Mouse (Mus musculus) heart, postnatal 36 days (tissue): ENCODE data around the gene Scn4a. TPM values are rescaled to one million over a fixed set of nuclear protein-coding genes. Genes with fewer than 3 reads are reported as not detected.
A peak's percentile ranks its signal among the peaks of the same experiment; 100 is the strongest.
"Not testable (repeated sequence)": the region's sequence is repeated elsewhere in the genome, so short reads cannot be mapped to it uniquely, and the experiment has no call there.

Experiments
- DNase-seq, 2 experiments: peaks; one replicate each; pipeline ENCODE4 v3.0.0; 2021 to 2022
- intact Hi-C: fragments of 180-260 bp; cut with DNase I; formaldehyde crosslinking; loops from one replicate; pipeline ENCODE4 v1.15.1; 2025
- total RNA-seq, 2 experiments: library from RNA; stranded (reverse); gene quantifications; 2 replicates each; pipeline ENCODE4 v1.2.3; 2021

Gene Scn4a
- 10 to 100 TPM; 14.7 to 19.0 TPM for total RNA-seq

GRCm38 (mm10) chr11:106353188-106353587 is at the start of gene Scn4a:
Gene Scn4a, minus strand, starts transcription at chr11:106353288.
- intact Hi-C loops: no loop called here
- DNase-seq: no peak

- no peak for DNase-seq
- intact Hi-C loops: no loop called here
Observed at GRCm38 (mm10) chr11:106398481-106398880, 45.4 kb upstream of the Scn4a start.

DNA sequence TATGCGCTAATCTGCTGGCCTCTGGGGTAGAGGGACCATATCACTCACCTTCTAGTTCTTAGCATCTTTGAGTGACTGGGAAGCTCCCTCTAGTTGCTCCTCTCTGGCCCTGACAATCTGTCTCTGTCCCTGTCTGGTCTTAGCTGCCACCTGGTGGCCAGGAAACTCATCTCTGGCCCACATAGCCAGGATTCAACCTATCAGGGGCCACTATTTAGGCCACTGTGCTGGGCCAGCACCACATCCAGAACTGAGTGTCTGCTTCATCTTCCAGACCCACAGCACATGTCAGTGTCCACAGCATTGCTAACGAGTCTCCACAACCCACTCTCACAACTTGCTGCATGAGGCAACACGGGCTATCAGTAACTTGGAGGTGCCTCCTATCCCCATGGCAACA is 44.6 kb upstream of the Scn4a start:
- intact Hi-C loops: no loop called here
- DNase-seq: no peak

- DNase-seq, intact Hi-C loops: not testable (repeated sequence)
Observed at GRCm38 (mm10) chr11:106394055-106394454, 41.0 kb upstream of the Scn4a start.

DNA sequence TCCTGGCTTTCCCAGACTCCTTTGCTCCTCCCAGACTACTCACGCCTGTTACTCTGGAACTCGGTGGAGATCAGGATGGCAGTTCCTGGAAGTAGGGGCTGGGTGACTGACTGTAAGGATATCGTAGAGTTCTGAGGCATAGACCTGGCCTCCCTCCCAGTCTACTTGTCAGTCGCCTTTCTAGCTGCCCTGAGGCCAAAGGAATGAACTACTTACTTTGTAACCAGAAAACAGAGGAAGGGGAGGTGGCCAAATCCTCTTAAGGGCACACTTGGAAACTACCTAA is 40.2 kb upstream of the Scn4a start:
- intact Hi-C loops: loop anchor here (2.0 kb wide), 2 partner anchors 26 to 64 kb away; no protein-coding TSS in a partner anchor
- no peak for DNase-seq

GRCm38 (mm10) chr11:106392597-106393330 is 39.7 kb upstream of the Scn4a start:
- DNase-seq: no peak
- intact Hi-C loops: loop anchor here (1.0 to 2.0 kb wide), 3 partner anchors 26 to 90 kb away; no protein-coding TSS in a partner anchor

DNA sequence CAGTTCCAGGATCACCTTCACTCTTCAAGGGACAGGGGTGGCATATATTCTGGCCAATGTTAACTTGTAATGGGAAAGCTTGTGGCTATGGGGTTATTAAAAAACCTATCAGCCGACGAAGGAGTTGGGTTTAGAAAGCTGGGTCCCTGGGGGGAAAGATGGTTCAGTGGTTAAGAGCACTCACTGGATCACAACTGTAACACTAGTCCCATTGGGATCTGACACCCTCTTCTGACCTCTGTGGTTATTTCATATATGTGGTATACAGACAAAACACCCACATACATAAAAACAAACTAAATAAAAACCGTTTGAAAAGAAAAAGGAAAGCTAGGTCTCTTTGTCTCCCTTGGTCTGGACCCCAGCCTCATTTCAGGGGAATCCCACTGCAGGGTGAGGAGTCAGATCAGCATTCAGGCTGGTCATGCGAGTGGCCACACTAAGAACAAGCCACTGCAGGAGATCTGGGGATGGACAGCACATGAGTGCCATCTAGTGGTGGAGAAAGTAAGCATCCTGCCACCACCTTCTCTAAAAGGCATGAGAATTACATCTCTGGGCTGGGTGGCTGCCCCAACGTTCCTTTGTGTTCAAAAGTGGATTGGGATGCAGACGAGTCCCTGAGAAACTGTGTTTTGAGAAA is 38.6 kb upstream of the Scn4a start:
- peak; percentile 73 for DNase-seq
- intact Hi-C loops: loop anchor here (1.0 to 2.0 kb wide), 3 partner anchors 25 to 89 kb away; no protein-coding TSS in a partner anchor

DNA sequence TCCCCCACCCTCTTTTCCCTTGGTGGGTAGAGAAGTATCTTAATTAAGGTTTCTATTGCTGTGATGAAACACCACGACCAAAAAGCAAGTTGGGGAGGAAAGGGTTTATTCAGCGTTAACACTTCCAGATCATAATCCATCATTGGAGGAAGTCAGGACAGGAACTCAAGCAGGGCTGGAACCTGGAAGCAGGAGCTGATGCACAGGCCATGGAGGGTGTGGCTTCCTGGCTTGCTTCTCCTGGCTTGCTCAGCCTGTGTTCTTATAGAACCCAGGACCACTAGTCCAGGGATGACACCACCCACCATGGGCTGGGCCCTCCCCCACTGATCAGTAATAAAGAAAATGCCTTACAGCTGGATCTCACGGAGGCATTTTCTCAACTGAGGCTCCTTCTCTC is 37.7 kb upstream of the Scn4a start:
- intact Hi-C loops: no loop called here
- DNase-seq: no peak

DNA sequence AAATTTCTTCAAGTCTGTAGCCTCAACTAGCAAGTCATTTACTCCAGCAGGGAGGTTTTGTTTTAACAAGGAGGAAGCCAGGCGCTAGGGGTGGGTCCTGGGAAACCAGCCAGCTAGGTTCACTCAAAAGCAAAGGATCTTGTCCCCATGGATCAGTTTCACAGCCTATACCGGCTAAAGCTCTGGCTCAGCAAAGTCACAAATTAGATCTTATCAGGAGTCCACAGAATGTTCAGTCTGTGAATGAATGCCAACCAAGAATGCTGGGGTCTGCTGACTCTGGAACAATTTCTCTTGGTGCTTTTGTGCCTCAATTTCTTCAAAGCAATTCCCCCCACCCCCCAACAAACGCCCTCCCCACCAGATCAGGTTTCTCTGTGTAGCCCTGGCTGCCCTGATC is 36.5 kb upstream of the Scn4a start:
- intact Hi-C loops: no loop called here
- no peak for DNase-seq

DNA sequence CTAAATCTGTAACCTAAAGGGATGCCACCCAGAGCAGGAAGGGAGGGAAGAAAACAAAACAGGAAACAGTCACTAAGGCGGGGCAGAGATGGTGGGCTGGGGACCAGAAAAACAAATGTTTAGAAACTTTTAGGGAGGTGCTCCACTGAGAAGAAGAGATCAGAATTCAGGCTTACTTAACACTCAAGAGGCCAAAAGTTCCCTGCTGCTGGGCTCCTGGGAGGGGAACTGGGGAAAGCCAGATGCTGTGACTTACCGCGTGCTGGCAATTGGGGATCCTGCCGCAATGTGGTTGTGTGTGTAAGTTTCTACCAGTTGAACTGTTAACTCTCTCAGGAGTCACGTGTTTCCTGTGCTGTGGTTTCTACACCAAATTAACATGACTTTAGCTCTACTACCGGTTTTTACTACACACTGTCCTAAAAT is 34.7 kb upstream of the Scn4a start, which contains the start of gene Icam2:
TSS of gene Icam2 (minus strand) at position 285 of the 426 bp plus-strand sequence.
- intact Hi-C loops: no loop called here
- no peak for DNase-seq

DNA sequence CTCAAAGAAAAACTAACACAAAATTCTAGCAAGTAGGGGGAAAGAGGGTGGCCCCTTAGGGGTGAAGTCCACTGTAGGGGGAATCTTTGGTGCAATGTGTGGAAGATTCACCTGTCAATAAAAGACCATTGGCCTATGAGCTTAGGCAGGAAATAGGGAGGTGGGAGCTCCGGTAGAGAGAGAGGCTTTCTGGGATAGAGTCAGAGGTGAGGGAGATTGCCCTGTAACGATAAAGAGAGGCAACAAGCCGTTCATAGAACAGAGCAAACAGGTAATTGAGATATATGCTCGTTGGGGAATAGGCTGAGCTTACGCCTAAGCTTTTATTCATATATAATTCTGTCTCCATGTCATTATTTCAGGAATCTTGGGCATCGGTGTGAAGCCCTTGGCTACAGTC is 33.9 kb upstream of the Scn4a start:
- intact Hi-C loops: no loop called here
- no peak for DNase-seq

GRCm38 (mm10) chr11:106386409-106386808 is 33.3 kb upstream of the Scn4a start:
- intact Hi-C loops: no loop called here
- DNase-seq: no peak

DNA sequence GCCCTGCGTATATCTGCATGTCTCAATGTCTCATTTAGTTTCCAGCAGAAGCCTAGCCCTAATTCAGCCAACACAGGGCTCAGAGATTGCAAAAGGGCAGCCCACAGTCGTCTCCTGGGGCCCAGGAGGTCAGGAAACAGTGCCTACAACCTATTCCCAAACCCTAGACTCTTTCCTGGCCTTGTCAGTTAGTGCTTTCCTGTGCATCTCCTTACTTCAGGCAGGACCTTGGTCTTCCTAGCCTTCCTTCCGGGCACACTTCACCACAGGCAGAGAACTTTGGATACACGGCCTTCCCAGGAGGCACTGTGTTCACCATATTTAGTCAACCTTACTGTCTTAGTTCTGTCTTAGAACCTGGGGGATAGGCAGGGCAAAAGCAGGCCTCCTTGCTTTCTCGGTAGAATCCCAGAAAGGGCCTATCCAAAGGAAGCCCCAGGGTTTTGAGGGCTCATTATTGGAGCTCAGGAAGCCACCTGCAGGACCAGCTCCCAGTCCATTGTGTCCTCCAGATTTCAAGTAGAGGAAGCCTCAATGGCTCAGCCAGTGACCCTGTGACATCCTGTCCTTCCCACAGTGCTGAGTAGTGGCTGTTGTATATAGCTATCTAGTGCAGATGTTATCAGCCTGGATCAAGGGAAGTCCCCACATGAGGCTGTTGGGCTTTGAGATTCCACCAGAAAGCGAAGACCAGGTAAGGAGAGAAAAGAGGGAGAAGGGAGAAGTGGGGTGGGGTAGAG is 30.1 kb upstream of the Scn4a start:
- intact Hi-C loops: no loop called here
- DNase-seq: no peak

- intact Hi-C loops: no loop called here
- DNase-seq: no peak
Observed at GRCm38 (mm10) chr11:106382424-106382823, 29.3 kb upstream of the Scn4a start.

- intact Hi-C loops: no loop called here
- DNase-seq: peak in 1 of 2 experiments; percentile 46
Observed at GRCm38 (mm10) chr11:106381883-106382282, 28.8 kb upstream of the Scn4a start.

DNA sequence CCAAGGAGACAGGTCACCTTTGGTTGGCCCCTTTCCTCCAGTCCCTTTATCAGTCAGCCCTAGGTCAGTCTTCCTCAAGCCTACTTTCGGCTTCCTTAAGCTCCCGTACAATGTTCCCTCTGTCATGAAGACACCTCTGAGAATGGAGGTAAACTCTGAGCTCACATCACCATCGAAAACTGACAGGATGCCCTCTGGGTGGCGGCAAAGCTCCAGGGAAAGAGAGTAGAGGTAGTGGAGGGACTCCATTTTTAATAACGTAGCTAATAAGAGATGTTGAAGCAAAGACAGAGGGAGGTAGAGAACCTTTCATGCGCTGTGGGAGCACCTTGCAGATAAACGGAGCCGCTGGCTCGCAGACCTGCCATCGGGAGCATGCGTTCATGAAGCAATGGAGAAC is 27.9 kb upstream of the Scn4a start:
- intact Hi-C loops: no loop called here
- no peak for DNase-seq

DNA sequence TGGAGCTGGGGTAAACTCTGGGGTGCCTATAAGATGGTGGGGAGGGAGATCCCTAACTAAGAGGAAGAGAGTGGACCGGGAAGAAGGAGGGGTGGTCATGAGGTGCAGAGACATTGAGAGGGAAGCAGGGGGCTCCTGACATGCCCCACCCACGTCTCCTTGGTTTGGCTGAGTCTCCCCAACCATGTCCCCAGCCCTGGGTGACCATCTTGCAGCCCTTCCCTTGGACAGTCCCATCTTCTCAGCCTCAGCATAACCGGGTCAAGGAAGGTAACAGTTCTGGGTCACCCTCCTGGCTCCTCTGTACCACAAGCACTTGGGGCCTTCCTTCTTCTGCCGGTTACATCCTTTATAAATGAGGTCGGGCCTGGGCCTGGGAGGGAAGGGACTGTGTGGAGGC is 21.9 kb upstream of the Scn4a start:
- intact Hi-C loops: no loop called here
- DNase-seq: no peak

DNA sequence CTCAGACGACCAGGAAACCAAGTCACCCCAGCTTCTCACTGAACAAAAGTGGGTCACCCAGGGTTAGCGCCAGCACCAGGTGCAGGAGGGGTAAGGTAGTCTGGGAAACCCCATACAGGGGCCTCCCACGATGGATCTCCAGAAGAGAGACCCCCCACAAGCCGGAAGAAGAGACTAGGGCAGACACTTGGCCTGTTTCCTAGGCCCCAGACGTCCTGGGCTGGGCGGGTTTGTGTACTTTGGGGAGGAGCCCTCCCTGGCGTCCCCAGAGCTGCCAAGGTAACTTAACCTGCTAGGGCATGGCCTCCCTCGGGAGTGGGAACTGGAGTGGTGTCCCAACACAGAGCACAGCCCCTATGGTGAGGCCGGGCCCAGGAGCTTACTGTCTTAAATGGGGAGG is 21.5 kb upstream of the Scn4a start:
- intact Hi-C loops: no loop called here
- no peak for DNase-seq

GRCm38 (mm10) chr11:106373998-106374397 is 20.9 kb upstream of the Scn4a start:
- intact Hi-C loops: no loop called here
- no peak for DNase-seq

- peak; percentile 79 to 87 for DNase-seq
- intact Hi-C loops: loop anchor here (2.0 kb wide), 3 partner anchors 26 to 64 kb away; no protein-coding TSS in a partner anchor
Observed at GRCm38 (mm10) chr11:106366316-106366715, 13.2 kb upstream of the Scn4a start.

DNA sequence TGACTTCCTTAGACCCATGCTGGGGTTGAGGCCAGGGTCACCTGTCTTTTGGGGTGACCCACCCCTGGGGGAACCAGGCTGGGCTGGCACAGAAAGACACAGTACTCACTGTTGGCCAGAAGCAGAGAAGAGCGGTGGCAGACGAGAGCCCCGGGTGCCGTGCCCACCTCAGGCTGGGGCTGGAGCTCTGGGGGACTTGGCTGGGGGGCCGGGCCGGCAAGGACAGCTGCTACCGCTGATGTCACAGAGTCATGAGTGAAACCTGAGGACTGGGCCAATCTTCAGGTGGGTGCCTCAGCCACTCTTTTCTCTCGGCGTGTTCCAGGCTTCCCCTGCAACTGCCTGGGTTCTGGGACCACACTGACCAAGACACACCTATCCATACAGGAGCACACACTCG is 12.3 kb upstream of the Scn4a start, which contains the start of gene Prr29:
TSS of gene Prr29 (plus strand) at position 107 of the 400 bp plus-strand sequence.
- no peak for DNase-seq
- intact Hi-C loops: no loop called here
